Mouse (Mus musculus) small intestine, adult 2 months (tissue): ENCODE results near the gene Mesp1.

Experiments used
- CTCF ChIP-seq: fragments of 200-500 bp; IDR thresholded peaks from 2 replicates; pipeline ENCODE4 v1.5.1; 2012; ENCODE audit warnings: low read depth, mild to moderate bottlenecking, control low read depth, inconsistent platforms, low read length, moderate library complexity, mixed read lengths; ENCODE audit not compliant: insufficient replicate concordance, insufficient read length; ENCODE audit errors: extremely low read depth
- POLR2A ChIP-seq: fragments of 200-500 bp; IDR thresholded peaks from 2 replicates; pipeline ENCODE4 v1.6.1; 2012; ENCODE audit warnings: low read depth, mild to moderate bottlenecking, control low read depth, inconsistent platforms, low read length, moderate library complexity

DNA sequence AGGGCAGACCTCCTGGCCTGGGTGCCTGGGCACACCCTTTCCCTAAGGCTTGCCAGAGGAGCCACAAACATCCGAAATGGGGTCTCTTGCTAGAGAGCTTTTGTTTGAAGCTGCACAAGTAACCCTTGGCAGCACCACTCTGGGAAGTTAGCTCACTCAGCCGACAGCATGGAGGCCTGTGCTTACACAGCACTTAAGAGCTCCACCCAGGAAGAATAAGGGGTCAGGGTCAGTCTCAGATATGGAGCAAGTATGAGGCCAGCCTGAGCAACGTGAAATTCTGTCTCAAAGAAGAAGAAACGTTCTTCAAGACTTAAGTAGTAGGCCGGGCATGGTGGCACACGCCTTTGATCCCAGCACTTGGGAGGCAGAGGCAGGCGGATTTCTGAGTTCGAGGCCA, 31.5 kb downstream of the Mesp1 start:
- TF ChIP-seq POLR2A (no peak), CTCF (no peak)
